Mouse (Mus musculus) cerebellum, adult 2 months (tissue): Measurements from ENCODE around the gene Dap3. TPM values are rescaled to one million over a fixed set of nuclear protein-coding genes. Genes with fewer than 3 reads are reported as not detected.
"Not testable (repeated sequence)": the region's sequence is repeated elsewhere in the genome, so short reads cannot be mapped to it uniquely, and the experiment has no call there.

Source experiments
- DNase-seq, 2 experiments: peaks; one replicate each; pipeline ENCODE4 v3.0.0; 2021
- H3K27ac ChIP-seq: fragments of 200-500 bp; 2 replicates; pipeline ENCODE4 v1.5.1; 2012; ENCODE audit warnings: low read length, control low read depth, inconsistent platforms; ENCODE audit not compliant: insufficient read depth
- H3K27me3 ChIP-seq: fragments of 200-500 bp; 2 replicates; pipeline ENCODE4 v1.6.1; 2012; ENCODE audit warnings: inconsistent platforms, mild to moderate bottlenecking, low read length, moderate library complexity; ENCODE audit not compliant: control insufficient read depth, insufficient read depth
- H3K4me1 ChIP-seq: fragments of 200-500 bp; 2 replicates; pipeline ENCODE4 v1.6.1; 2011; ENCODE audit warnings: low read length; ENCODE audit not compliant: control insufficient read depth, insufficient read depth
- H3K4me3 ChIP-seq: fragments of 200-500 bp; replicated peaks from 2 replicates; pipeline ENCODE3; 2011; ENCODE audit warnings: mild to moderate bottlenecking, low read depth, low read length, control low read depth; ENCODE audit not compliant: insufficient read depth
- CTCF ChIP-seq: fragments of 200-500 bp; IDR thresholded peaks from 2 replicates; pipeline ENCODE4 v1.5.1; 2011; ENCODE audit warnings: low read depth, mild to moderate bottlenecking, control low read depth, low read length, moderate library complexity, borderline replicate concordance; ENCODE audit not compliant: insufficient read depth
- POLR2A ChIP-seq: fragments of 200-500 bp; IDR thresholded peaks from 2 replicates; pipeline ENCODE4 v1.6.1; 2011; ENCODE audit warnings: low read length, control low read depth, borderline replicate concordance; ENCODE audit not compliant: insufficient read depth
- WGBS: fragments of 180-500 bp; shearing (Covaris S2); methylation state at CpG from one replicate; pipeline ENCODE4 v1.1.7; 2018; 5-methylcytosine and 5-hydroxymethylcytosine counted together
- polyA plus RNA-seq: library from polyadenylated mRNA; depleted of rRNA; stranded (reverse); fragments of >200 nt; gene quantifications from 2 replicates; pipeline ENCODE4 v1.2.3, GENCODE M21; 2012; rRNA removed

Gene Dap3
- polyA plus RNA-seq: 125 and 131 TPM in 2 replicates

GRCm38 (mm10) chr3:88950576-88951326 is at the start of gene Dap3, which contains the start of gene Ash1l:
TSS of gene Dap3 (minus strand) at chr3:88951181.
TSS of gene Ash1l (plus strand) at chr3:88950622.
- Histone ChIP-seq H3K27ac (peak within 1 kb of the TSS; percentile 92), H3K27me3 (no peaks in the 10 kb centered on the region), H3K4me1 (peaks cover 2% of the 10 kb centered on the region; the same call in 1 of the 2 replicates), H3K4me3 (peak within 1 kb of the TSS; percentile 77)
- peak; percentile 79 to 87 for DNase-seq
- TF ChIP-seq CTCF: peak; percentile 24; the same call in 1 of the 2 replicates
- 0 out of 2 replicates have a peak, but pooled peaks have one; percentile 19 for TF ChIP-seq POLR2A
- 1% methylated on average over 43 of the region's 64 CpGs for WGBS

- Histone ChIP-seq H3K4me3 (no peak overlapping the region), H3K27me3 (no peaks in the 10 kb centered on the region), H3K4me1 (no peaks in the 10 kb centered on the region), H3K27ac (no peak overlapping the region)
- WGBS: 79% methylated on average over 2 of the region's 2 CpGs
- no peak for DNase-seq
- TF ChIP-seq CTCF (no peak), POLR2A (no peak)
Measured at GRCm38 (mm10) chr3:88992793-88993192, 41.8 kb upstream of the Dap3 start.

GRCm38 (mm10) chr3:88983921-88984381 is 33.0 kb upstream of the Dap3 start:
- Histone ChIP-seq H3K27me3 (no peaks in the 10 kb centered on the region), H3K27ac (0 out of 2 replicates have a peak overlapping the region, but pooled peaks have one; percentile 5), H3K4me1 (peaks cover 7% of the 10 kb centered on the region), H3K4me3 (no peak overlapping the region)
- no peak for TF ChIP-seq CTCF
- TF ChIP-seq POLR2A: no peak
- 13% methylated on average over 4 of the region's 4 CpGs for WGBS
- DNase-seq: peak; percentile 21

GRCm38 (mm10) chr3:88981206-88982010 is 30.4 kb upstream of the Dap3 start:
- no peak overlapping the region for H3K4me3 ChIP-seq
- no peaks in the 10 kb centered on the region for H3K27me3 ChIP-seq
- DNase-seq: peak in 1 of 2 experiments; percentile 24
- TF ChIP-seq CTCF (no peak), POLR2A (no peak)
- peaks cover 7% of the 10 kb centered on the region for H3K4me1 ChIP-seq
- no peak overlapping the region; the same call in 1 of the 2 replicates for H3K27ac ChIP-seq
- WGBS: 27% methylated on average over 8 of the region's 8 CpGs

GRCm38 (mm10) chr3:88975012-88975411 is 24.0 kb upstream of the Dap3 start:
- Histone ChIP-seq H3K27ac (no peak overlapping the region), H3K27me3 (no peaks in the 10 kb centered on the region), H3K4me1 (no peaks in the 10 kb centered on the region), H3K4me3 (no peak overlapping the region)
- DNase-seq: no peak
- TF ChIP-seq CTCF (no peak), POLR2A (no peak)
- 55% methylated on average over 2 of the region's 2 CpGs for WGBS

- not testable (repeated sequence) for H3K4me3 ChIP-seq, DNase-seq, H3K27ac ChIP-seq, H3K27me3 ChIP-seq, H3K4me1 ChIP-seq
Measured at GRCm38 (mm10) chr3:88963211-88963610, 12.2 kb upstream of the Dap3 start.

- H3K4me3 ChIP-seq: no peak overlapping the region
- TF ChIP-seq CTCF: no peak
- TF ChIP-seq POLR2A: no peak
- no peak overlapping the region for H3K27ac ChIP-seq
- peaks cover 2% of the 10 kb centered on the region; the same call in 1 of the 2 replicates for H3K4me1 ChIP-seq
- H3K27me3 ChIP-seq: no peaks in the 10 kb centered on the region
- no peak for DNase-seq
Measured at GRCm38 (mm10) chr3:88953736-88954135, 2.8 kb upstream of the Dap3 start.
